Mouse (Mus musculus): ENCODE data around the gene Artn. TPM values are rescaled to one million over a fixed set of nuclear protein-coding genes. Genes with fewer than 3 reads are reported as not detected.
A peak's percentile ranks its signal among the peaks of the same experiment; 100 is the strongest.

Artn gene
- total and polyA plus RNA-seq, 3 experiments, result 0.23 TPM; not detected in 2

GRCm38 (mm10) chr4:117887133-117887532, 42.4 kb downstream of the Artn start, which contains the start of gene Atp6v0b:
TSS of gene Atp6v0b (minus strand) at chr4:117887333.
- H3K4me1 ChIP-seq (ENCODE audit: control insufficient read depth, insufficient read depth, low read length), result peaks cover 7% of the 10 kb centered on the region
- H3K36me3 ChIP-seq (ENCODE audit: control insufficient read depth, insufficient read depth, low read length), result no peaks in the 10 kb centered on the region
- H3K9ac ChIP-seq (ENCODE audit: low read depth, low read length), result peak within 1 kb of the TSS; percentile 89
- peak; percentile 95 to 96 for DNase-seq
- H3K79me2 ChIP-seq (replicated peaks; ENCODE audit: control insufficient read depth, insufficient read depth, low read length), result no peaks in the 10 kb centered on the region
- peak within 1 kb of the TSS; percentile 89 for H3K4me3 ChIP-seq
- intact Hi-C loops (cut with DNase I), result no loop called here
- peak within 1 kb of the TSS; percentile 91 for H3K27ac ChIP-seq
- WGBS, result under 1% methylated on average over 37 of the region's 37 CpGs
- H3K27me3 ChIP-seq (ENCODE audit: control insufficient read depth, insufficient read depth, low read length), result no peaks in the 10 kb centered on the region
- TF ChIP-seq CTCF (IDR thresholded peaks at IDR 0.05), result no peak
- TF ChIP-seq EP300 (IDR thresholded peaks at IDR 0.05; ENCODE audit: insufficient read depth, low read depth, low read length), result 0 out of 2 replicates have a peak, but pooled peaks have one; percentile 8
- peak; percentile 83 for TF ChIP-seq POLR2A (IDR thresholded peaks at IDR 0.05; ENCODE audit: insufficient read depth, low read depth, low read length)

- H3K27me3 ChIP-seq (ENCODE audit: control insufficient read depth, insufficient read depth, low read length), result no peaks in the 10 kb centered on the region
- no peaks in the 10 kb centered on the region for H3K36me3 ChIP-seq (ENCODE audit: control insufficient read depth, insufficient read depth, low read length)
- H3K4me1 ChIP-seq (ENCODE audit: control insufficient read depth, insufficient read depth, low read length), result peaks cover 6% of the 10 kb centered on the region
- TF ChIP-seq EP300 (IDR thresholded peaks at IDR 0.05; ENCODE audit: insufficient read depth, low read depth, low read length), result no peak
- no peak for TF ChIP-seq POLR2A (IDR thresholded peaks at IDR 0.05; ENCODE audit: insufficient read depth, low read depth, low read length)
- no peak for TF ChIP-seq CTCF (IDR thresholded peaks at IDR 0.05)
- 2% methylated on average over 24 of the region's 24 CpGs for WGBS
- H3K9ac ChIP-seq (ENCODE audit: low read depth, low read length), result peak overlapping the region; percentile 89
- intact Hi-C loops (cut with DNase I), result no loop called here
- H3K79me2 ChIP-seq (replicated peaks; ENCODE audit: control insufficient read depth, insufficient read depth, low read length), result no peaks in the 10 kb centered on the region
- H3K4me3 ChIP-seq, result peak overlapping the region; percentile 89
- no peak for DNase-seq
- H3K27ac ChIP-seq, result peak overlapping the region; percentile 91
Observed at GRCm38 (mm10) chr4:117886644-117887043, 42.9 kb downstream of the Artn start.

GRCm38 (mm10) chr4:117885994-117886393, 43.6 kb downstream of the Artn start:
- no peak overlapping the region for H3K9ac ChIP-seq (ENCODE audit: low read depth, low read length)
- no peaks in the 10 kb centered on the region for H3K79me2 ChIP-seq (replicated peaks; ENCODE audit: control insufficient read depth, insufficient read depth, low read length)
- DNase-seq, result no peak
- intact Hi-C loops (cut with DNase I), result no loop called here
- no peaks in the 10 kb centered on the region for H3K36me3 ChIP-seq (ENCODE audit: control insufficient read depth, insufficient read depth, low read length)
- H3K4me1 ChIP-seq (ENCODE audit: control insufficient read depth, insufficient read depth, low read length), result peaks cover 6% of the 10 kb centered on the region
- H3K27me3 ChIP-seq (ENCODE audit: control insufficient read depth, insufficient read depth, low read length), result no peaks in the 10 kb centered on the region
- H3K27ac ChIP-seq, result no peak overlapping the region; the same call in 1 of the 2 replicates
- WGBS, result 75% methylated on average over 9 of the region's 9 CpGs
- H3K4me3 ChIP-seq, result no peak overlapping the region
- no peak for TF ChIP-seq EP300 (IDR thresholded peaks at IDR 0.05; ENCODE audit: insufficient read depth, low read depth, low read length)
- no peak for TF ChIP-seq POLR2A (IDR thresholded peaks at IDR 0.05; ENCODE audit: insufficient read depth, low read depth, low read length)
- TF ChIP-seq CTCF (IDR thresholded peaks at IDR 0.05), result no peak

GRCm38 (mm10) chr4:117885093-117885492, 44.5 kb downstream of the Artn start:
- no peak for DNase-seq
- Histone ChIP-seq H3K27me3 (ENCODE audit: control insufficient read depth, insufficient read depth, low read length) (no peaks in the 10 kb centered on the region), H3K79me2 (replicated peaks; ENCODE audit: control insufficient read depth, insufficient read depth, low read length) (no peaks in the 10 kb centered on the region), H3K4me3 (no peak overlapping the region), H3K27ac (no peak overlapping the region), H3K9ac (ENCODE audit: low read depth, low read length) (no peak overlapping the region), H3K4me1 (ENCODE audit: control insufficient read depth, insufficient read depth, low read length) (peaks cover 6% of the 10 kb centered on the region), H3K36me3 (ENCODE audit: control insufficient read depth, insufficient read depth, low read length) (no peaks in the 10 kb centered on the region)
- intact Hi-C loops (cut with DNase I), result no loop called here
- TF ChIP-seq CTCF (IDR thresholded peaks at IDR 0.05), result no peak
- no peak for TF ChIP-seq EP300 (IDR thresholded peaks at IDR 0.05; ENCODE audit: insufficient read depth, low read depth, low read length)
- no peak for TF ChIP-seq POLR2A (IDR thresholded peaks at IDR 0.05; ENCODE audit: insufficient read depth, low read depth, low read length)
- WGBS, result 93% methylated on average over 10 of the region's 10 CpGs

GRCm38 (mm10) chr4:117884146-117884545, 45.4 kb downstream of the Artn start:
- Histone ChIP-seq H3K36me3 (ENCODE audit: control insufficient read depth, insufficient read depth, low read length) (no peaks in the 10 kb centered on the region), H3K27ac (no peak overlapping the region), H3K79me2 (replicated peaks; ENCODE audit: control insufficient read depth, insufficient read depth, low read length) (no peaks in the 10 kb centered on the region), H3K4me3 (no peak overlapping the region), H3K4me1 (ENCODE audit: control insufficient read depth, insufficient read depth, low read length) (peaks cover 6% of the 10 kb centered on the region), H3K27me3 (ENCODE audit: control insufficient read depth, insufficient read depth, low read length) (no peaks in the 10 kb centered on the region), H3K9ac (ENCODE audit: low read depth, low read length) (no peak overlapping the region)
- no peak for DNase-seq
- intact Hi-C loops (cut with DNase I), result no loop called here
- 92% methylated on average over 1 of the region's 1 CpGs for WGBS
- TF ChIP-seq EP300 (IDR thresholded peaks at IDR 0.05; ENCODE audit: insufficient read depth, low read depth, low read length) (no peak), CTCF (IDR thresholded peaks at IDR 0.05) (no peak), POLR2A (IDR thresholded peaks at IDR 0.05; ENCODE audit: insufficient read depth, low read depth, low read length) (no peak)

- TF ChIP-seq CTCF (IDR thresholded peaks at IDR 0.05) (peak; percentile 55), POLR2A (IDR thresholded peaks at IDR 0.05; ENCODE audit: insufficient read depth, low read depth, low read length) (0 out of 2 replicates have a peak, but pooled peaks have one; percentile 22), EP300 (IDR thresholded peaks at IDR 0.05; ENCODE audit: insufficient read depth, low read depth, low read length) (no peak)
- H3K27me3 ChIP-seq (ENCODE audit: control insufficient read depth, insufficient read depth, low read length), result no peaks in the 10 kb centered on the region
- peak; percentile 71 to 75 for DNase-seq
- WGBS, result 3% methylated on average over 90 of the region's 103 CpGs
- H3K4me3 ChIP-seq, result peak within 1 kb of the TSS; percentile 60
- peak within 1 kb of the TSS; percentile 89 for H3K9ac ChIP-seq (ENCODE audit: low read depth, low read length)
- intact Hi-C loops (cut with DNase I), result no loop called here
- H3K36me3 ChIP-seq (ENCODE audit: control insufficient read depth, insufficient read depth, low read length), result no peaks in the 10 kb centered on the region
- no peaks in the 10 kb centered on the region for H3K79me2 ChIP-seq (replicated peaks; ENCODE audit: control insufficient read depth, insufficient read depth, low read length)
- H3K27ac ChIP-seq, result peak within 1 kb of the TSS; percentile 40; the same call in 1 of the 2 replicates
- H3K4me1 ChIP-seq (ENCODE audit: control insufficient read depth, insufficient read depth, low read length), result peaks cover 6% of the 10 kb centered on the region
Observed at GRCm38 (mm10) chr4:117882701-117883691, 46.6 kb downstream of the Artn start, which contains the start of gene B4galt2. TSS of gene B4galt2 (minus strand) at chr4:117883487.

Measured in heart, adult 2 months (tissue).